Mouse (Mus musculus) liver, embryonic 14.5 days (tissue): ENCODE measurements at regions not wholly inside any gene's neighbourhood (a gene's known extent, or its start where the extent isn't known, plus 50 kb on each side); places are given as distances from the start of the nearest gene placed in this dataset.

ENCODE experiments used
- CTCF ChIP-seq: IDR thresholded peaks from 2 replicates; pipeline ENCODE4 v1.5.1; 2016; ENCODE audit warnings: antibody characterized with exemption, low read depth, control low read depth
- EP300 ChIP-seq: IDR thresholded peaks from 2 replicates; pipeline ENCODE4 v1.6.1; 2016; ENCODE audit warnings: antibody characterized with exemption, low read depth

GRCm38 (mm10) chr13:40788225-40788624, 50.0 kb upstream of the Tfap2a start:
- TF ChIP-seq CTCF: no peak
- TF ChIP-seq EP300: no peak
